Mouse (Mus musculus) spleen, postnatal 14 days (tissue): ENCODE data around the gene Klhl36.

Experiments
- DNase-seq, 2 experiments: peaks; one replicate each; pipeline ENCODE4 v3.0.0; 2021 to 2022; ENCODE audit warnings: low spot score in 2 of 2

Klhl36 gene

DNA sequence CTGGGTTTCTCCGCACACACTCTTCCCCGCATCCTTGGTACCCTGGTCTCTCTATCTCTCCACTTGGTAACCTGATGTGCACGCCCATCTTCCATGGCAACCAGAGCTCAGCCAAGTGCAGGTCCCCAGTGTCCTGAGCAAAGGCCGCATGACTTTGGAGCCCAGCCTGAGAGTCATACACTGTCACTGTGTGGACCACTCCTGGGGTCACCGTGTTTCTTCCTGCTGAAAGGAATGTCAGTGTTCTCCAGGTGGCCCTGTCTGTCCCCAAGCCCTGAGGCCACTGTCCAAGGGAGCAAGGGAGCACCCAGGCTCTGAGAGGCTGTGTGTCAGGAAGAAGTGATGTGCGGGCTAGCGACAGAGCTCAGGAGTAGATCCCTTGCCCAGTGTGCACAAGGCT, 21.2 kb downstream of the Klhl36 start:
- no peak for DNase-seq

- no peak for DNase-seq
Observed at GRCm38 (mm10) chr8:119885612-119886011, 23.5 kb downstream of the Klhl36 start.

DNA sequence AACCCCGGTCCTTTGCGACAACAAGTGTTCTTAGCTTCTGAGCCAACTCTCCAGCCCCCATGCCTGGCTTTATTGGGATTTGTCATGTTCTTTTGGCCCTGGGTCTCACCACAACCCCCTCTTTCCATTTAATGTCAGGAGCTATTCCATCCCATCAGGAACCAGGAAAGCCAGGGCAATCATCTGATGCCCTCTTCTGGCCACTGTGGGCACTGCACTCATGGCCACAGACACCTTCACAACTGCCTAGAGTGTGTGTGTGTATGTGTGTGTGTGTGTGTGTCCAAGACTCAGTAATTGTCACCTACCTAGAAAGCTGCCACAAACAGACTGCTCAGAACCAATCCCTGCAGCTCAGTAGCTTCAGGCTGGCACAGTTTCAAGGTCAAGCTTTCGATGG, 25.1 kb downstream of the Klhl36 start:
- peak; percentile 22 to 27 for DNase-seq

- DNase-seq, result no peak
Observed at GRCm38 (mm10) chr8:119888012-119888411, 25.9 kb downstream of the Klhl36 start.

DNA sequence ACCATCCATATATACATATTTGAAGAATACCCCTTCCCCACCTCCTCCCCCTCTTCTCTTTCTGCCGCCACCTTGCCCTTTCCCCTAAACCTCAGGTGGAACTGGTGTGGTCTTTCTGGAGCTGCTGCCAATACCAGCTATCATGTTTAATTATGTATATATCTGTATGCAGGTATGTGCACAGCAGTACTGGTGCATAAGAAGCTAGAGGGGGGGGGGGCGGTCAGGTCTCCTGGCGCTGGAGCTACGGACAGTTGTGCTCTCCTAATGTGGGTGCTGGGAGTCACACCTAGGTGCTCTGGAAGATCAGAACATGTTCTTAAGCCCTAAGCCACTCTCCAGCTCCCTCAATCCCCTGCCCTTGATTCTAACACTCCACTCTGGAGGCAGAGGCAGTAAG, 35.0 kb downstream of the Klhl36 start:
- DNase-seq, result no peak

DNA sequence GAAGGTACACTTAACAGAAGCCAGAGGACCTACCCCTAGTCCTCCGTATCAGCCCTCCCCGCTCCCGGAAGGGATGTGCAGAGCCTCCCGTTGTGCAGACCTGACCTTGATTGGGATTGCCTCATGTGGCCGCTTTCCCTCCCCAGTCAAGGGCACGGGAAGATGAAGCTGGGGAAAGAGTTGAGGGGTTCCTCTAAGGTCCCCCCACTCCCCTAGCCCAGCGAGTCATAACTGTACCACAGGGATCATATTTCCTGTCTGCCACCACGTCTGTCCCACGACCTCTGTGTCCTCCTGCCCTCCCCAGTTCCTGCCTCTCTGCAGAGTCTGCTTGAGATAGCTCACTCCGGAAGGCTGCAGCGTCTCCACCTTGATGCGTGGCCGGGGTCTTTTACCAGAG, 35.9 kb downstream of the Klhl36 start:
- DNase-seq, result no peak

GRCm38 (mm10) chr8:119901349-119901748, 39.3 kb downstream of the Klhl36 start:
- DNase-seq, result no peak

DNA sequence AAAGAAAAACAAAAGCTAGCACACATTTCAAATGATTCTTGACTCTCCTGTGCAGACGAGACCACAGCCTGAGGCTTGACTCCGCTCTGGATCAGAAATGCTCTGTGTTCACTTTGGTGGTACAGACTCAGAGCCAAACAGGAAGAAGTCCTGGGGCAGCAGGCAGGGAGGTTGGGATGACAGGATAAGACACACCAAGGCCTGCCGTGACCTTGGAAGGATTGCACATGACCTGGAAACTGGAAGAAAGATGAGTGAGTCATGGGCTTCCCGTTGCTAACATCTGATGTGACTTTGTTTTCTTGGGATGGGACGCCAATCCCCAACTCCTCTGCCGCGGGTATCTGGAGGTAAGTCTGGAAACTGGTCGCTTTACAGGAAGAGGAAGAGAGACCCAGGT, 39.9 kb downstream of the Klhl36 start:
- DNase-seq, result no peak

DNA sequence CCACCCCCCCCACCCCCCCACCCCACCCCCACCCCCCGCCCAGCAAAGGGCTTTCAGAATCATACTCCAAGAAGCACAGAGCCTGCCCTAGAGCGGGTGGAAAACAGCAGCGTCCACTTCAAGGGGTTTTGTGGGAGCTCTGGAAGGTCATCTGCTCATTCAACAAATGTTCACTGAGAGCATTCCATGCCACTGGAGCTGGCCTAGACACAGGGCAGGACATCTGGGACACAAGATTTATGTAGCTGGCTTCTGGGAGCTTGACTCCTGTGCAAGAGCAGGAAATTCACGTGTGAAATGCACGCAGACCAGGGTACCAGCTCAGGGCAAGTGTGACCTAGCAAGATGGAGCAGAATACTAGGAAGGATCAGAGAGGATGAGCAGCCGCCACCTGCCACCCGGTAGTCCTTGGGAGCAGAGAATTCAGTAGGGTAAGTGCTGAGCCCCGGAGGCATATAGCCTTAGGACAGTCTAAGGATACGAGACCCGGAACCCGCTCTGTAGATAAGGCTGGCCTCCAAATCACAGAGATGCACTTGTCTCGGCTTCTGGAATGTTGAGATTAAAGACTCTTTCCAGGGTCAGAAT, 42.4 kb downstream of the Klhl36 start:
- DNase-seq, result no peak

GRCm38 (mm10) chr8:119909944-119910546, 48.0 kb downstream of the Klhl36 start, which contains the start of gene Usp10:
TSS of gene Usp10 (plus strand) at chr8:119910360.
- no peak for DNase-seq

DNA sequence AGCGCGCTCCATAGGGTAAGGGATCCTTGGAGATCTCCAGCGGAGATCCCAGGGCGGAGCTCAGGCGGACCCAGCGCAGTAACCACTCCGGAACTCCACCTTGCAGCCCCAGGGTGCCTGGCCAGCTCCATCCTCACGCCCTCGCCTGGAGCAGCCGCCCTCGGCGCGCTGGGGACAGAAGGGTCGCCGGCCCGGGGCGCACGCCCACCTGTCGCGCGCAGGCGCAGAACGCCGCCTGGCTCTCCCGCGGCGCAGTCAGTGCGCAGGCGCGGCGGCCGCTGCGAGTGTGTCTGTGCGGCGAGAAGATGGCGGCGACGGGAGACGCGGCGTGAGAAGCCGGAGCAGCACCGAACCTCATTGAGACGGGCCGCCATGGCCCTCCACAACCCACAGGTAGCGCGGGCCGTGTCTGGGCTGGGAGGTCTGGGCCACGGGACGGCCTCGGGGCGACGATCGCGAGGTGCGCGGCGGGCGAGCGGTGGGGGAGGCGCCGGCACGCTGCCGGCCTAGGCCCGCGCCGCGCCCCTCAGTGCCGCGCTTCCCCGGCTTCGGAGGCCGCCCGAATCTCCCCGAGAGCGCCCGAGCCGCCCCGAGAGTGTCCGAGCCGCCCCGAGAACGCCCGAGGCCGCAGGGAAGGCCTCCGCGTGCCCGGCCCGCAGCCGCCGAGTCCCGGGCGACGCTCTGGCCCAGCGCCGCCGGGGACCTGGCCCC, 48.6 kb downstream of the Klhl36 start, which contains the start of gene Gm20388:
Gene Gm20388 (plus strand): TSS at position 295 of the 711 bp plus-strand sequence.
- DNase-seq, result peak; percentile 86 to 89

GRCm38 (mm10) chr8:119911258-119911962, 49.3 kb downstream of the Klhl36 start:
- no peak for DNase-seq

DNA sequence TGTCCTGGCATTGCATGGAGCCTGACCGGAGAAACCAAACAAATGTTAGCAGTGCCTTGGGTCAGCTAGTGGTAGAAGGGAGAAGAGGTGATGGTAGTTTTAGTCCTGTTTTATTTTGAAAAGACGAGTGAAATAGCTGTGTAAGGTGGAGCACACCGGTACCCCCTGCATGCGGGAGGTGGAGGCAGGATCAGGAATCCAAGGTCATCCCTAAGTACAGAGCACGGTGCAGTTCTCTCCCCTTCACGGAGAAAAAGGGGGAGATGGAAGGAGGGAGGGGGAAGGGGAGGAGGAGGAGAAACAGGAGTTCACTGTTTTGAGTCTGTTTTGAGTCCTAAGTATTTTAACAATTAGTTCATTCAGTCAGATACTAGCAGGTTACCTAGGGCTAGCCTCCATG, 50.6 kb downstream of the Klhl36 start:
- no peak for DNase-seq

DNA sequence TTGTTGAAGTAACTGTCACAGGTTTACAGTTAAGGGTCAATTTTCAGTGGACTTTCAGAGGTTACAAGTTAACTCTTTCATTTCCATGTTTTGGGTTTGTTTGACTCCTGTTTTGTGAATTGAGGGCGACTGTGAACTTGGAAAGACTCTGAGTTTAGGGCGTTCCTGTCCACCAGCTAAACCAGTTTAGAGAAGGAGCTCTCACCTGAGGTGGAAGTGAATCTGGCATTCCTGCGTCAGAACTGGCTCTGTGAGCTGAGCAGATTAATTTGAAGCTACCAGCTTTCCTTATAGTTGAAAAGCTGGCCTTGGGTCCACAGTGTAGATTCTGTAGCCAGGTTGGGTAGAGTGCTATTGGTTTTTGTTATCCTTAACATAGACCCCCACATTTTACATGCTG, 51.1 kb downstream of the Klhl36 start:
- DNase-seq, result no peak

GRCm38 (mm10) chr8:119914161-119914560, 52.1 kb downstream of the Klhl36 start:
- DNase-seq, result no peak

DNA sequence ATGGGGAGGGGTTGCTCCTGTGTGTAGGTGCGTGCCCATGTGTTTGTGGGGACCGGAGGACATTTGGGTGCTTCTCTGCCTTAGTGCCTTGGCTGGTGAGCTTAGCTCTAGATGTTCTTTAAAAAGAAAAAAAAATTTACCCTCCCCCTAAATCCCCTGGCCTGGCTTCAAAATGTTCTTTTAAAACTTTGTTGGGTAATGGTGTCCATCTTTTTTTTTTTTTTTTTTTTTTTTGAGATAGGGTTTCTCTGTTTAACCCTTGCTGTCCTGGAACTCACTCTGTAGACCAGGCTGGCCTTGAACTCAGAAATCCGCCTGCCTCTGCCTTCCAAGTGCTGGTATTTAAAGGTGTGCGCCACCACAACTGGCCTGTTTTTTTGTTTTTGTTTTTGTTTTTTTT, 53.2 kb downstream of the Klhl36 start:
- no peak for DNase-seq

DNA sequence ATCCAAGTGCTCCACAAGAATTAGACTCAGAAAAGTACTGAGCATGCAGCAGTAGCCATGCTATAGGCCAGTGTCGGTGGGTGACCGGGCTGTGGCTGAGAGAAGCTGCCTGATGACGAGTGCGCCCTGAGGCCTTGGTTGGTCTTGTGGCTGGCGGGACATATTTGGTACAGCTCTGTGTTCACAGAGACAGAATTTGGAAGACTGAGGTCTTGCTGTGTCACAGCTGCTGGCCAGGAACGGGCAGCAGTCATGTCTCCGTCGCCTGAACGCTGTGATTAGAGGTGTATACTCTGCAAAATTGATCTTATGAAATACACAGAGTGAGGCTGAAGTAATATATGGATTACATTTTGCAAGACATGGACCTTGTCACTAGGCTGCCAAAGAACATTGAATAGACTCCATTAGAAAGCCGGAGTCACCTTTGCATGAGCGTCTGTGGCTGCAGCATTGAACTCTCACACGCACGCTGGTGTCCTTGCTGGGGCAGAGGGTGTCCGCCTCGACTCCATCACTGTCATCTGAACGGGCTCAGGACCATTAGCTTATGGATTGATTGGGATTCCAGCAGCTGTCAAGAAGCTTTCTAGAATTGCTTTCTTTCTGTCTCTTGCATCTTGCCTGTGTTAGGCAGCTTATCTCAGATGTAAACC, 54.3 kb downstream of the Klhl36 start:
- DNase-seq, result no peak

GRCm38 (mm10) chr8:119917415-119917814, 55.3 kb downstream of the Klhl36 start:
- DNase-seq, result no peak

DNA sequence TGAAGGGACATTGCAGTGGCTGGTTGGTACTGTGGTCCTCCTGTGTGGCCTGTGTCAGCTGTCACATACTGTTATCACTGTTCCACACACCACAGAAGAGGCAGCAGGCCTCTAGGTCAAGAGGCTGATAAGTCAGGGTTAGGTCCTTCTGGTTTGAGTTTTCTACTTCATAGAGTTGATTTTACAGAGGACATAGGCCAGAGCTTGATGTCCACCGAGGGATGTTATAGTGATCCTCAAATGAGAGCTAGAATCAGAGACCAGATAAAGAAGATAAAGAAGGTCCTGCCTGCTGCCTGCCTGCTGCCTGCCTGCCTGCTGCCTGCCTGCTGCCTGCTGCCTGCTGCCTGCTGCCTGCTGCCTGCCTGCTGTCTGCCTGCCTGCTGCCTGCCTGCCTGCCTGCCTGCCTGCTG, 56.1 kb downstream of the Klhl36 start:
- DNase-seq, result no peak

- DNase-seq, result no peak
Observed at GRCm38 (mm10) chr8:119923259-119923658, 61.2 kb downstream of the Klhl36 start.

DNA sequence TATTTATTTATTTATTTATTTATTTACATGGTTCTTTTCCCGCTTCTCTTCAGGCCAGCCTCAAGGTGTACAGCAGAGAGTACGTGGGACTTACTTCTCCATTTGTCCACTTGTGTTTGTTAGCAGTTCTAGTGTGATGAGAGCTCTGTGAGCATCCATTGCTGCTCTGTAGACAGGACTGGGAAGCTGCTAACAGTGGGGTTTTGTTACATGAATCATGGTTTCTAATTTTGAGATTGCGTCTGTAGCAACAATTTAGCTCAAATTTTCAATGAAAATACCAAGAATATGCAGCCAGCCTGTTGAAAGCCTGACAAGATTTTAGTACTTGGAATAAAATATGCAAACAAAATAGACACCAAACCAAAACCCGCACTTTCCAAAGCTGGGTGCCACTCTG, 63.4 kb downstream of the Klhl36 start:
- DNase-seq, result no peak

- peak in 1 of 2 experiments; percentile 21 for DNase-seq
Observed at GRCm38 (mm10) chr8:119926474-119926873, 64.4 kb downstream of the Klhl36 start.
